Mouse (Mus musculus) 3T3-L1 (cell line): ENCODE measurements around the gene Hist1h2ab.
A peak's percentile ranks its signal among the peaks of the same experiment; 100 is the strongest.

Experiments used
- DNase-seq: peaks from one replicate; pipeline ENCODE4 v3.0.0-alpha.2; 2015; ENCODE audit warnings: low read depth, low spot score

The Hist1h2ab gene

DNA sequence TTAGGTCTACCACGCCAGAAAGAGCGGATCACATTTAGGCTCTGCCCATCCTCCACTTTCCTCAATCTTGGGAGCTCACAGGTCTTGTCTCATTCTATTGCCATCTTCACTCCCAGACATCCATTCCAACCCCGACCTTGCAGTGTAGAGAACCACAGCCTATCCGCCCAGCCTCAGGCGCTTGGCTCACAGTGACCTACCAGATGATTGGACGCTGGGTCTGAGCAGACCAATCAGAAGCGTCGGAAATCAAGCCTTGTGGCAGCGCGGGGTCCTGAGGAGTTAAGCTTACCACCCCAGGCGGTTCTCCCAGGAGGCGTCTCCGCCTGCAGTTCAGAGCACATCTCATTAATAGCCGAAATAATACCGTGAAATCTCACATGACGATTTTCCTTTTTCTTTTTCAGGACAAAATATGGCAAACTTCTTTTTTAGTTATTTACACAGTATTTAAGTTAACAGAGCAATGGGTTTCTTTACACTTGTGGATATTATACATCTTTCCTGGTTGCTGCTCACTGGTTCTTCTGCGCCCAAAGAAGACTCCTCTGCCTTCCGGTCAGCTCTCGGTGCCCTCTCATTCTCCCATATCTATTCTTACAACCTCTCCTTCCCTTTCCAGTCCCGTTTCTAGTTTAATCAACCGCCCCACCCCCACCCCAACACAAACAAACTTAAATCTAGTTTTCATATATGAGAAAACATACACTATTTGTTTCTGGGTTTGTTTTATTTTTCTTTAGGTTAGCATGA lies 21.8 kb downstream of the Hist1h2ab start:
- no peak for DNase-seq

DNA sequence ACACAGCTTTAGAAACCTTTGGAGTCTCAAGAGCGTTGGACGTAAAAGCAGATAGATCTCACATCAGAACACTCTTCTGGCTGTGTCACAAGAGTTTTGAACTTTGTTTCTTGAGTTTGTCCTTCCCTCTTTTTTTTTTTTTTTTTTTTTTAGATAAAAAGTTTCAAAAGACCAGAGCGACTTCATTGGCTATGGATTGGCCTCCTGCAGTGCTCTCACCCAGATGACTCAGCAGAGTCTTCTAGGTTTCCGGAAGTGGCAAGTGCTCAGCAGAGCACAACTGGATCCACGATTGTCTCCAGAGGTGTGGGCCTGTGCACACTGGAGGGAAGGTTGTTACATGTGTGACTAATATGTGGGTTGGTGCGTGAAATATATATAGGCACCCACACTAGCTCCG lies 27.4 kb downstream of the Hist1h2ab start:
- DNase-seq, result no peak

DNA sequence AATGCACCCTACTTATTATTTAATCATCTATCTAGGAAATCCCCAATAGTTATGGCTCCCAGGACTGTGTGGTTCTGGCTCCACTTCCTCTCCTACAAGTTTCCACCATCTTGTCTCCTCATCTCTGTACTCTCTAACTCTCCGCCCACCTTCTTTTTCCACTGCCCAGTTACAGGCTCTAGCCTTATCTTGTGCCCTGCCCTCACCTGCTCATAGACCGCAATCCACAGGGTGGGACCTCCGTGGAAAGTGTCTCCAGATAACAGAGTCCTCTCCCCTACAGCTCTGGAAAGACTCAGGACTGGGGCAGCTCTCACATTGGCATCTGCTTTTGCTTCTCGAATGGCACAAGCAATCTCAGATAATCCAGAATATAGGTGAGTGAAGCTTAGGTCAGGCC lies 28.1 kb downstream of the Hist1h2ab start:
- no peak for DNase-seq

DNA sequence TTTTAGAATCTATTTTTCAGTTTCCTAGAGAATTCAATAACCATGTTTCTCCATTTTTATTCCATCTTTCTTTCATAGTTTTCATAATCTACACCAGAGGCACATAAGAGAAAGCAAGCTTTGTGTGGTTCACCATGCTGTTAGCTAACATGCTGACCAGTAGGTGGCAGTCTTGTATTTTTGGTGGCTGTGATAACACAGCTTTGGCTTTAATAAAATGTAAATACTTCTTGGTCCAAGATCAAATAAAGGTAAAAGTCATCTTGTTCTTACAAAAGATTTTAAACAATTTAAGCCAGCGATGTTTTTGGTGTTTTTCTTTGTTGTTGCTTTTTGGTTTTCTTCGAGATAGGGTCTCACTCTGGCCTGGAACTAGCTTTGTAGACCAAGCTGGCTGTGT lies 41.6 kb downstream of the Hist1h2ab start:
- DNase-seq, result peak; percentile 79

DNA sequence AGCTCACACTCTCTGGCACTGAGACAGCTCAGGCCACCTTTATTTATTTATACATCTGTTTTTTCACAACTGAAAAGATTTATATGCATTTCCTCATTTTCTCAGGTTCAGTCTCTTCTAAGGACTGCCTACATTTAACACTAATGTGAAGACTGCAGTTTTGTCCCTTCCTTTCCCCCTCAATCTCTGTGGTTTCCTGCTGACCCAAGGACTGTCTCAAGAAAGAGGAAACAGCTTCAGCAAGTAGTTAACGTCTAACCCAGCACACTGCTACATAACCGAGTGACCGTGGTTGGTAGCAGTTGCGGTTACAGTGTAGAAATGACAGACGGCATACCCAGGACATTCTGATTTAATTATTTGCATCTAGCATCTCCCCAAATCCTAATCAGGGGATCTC lies 48.5 kb downstream of the Hist1h2ab start:
- no peak for DNase-seq
